Mouse (Mus musculus): ENCODE results near the gene Commd3. TPM values are rescaled to one million over a fixed set of nuclear protein-coding genes. Genes with fewer than 3 reads are reported as not detected.

Gene Commd3
- polyA plus RNA-seq, 1 experiment, result 19.3 TPM

- peaks cover 6% of the 10 kb centered on the region; the same call in 1 of the 2 replicates for H3K4me1 ChIP-seq (ENCODE audit: control insufficient read depth, insufficient read depth, insufficient read length)
- H3K36me3 ChIP-seq (ENCODE audit: control insufficient read depth, insufficient read depth, low read length), result no peaks in the 10 kb centered on the region
- DNase-seq (ENCODE audit: low read depth in 1 of 2, low spot score in 2 of 2), result no peak
- H3K4me3 ChIP-seq (ENCODE audit: extremely low read depth, insufficient read depth, insufficient read length), result no peak overlapping the region
- WGBS, result 17% methylated on average over 7 of the region's 7 CpGs
- TF ChIP-seq CTCF (IDR thresholded peaks at IDR 0.05; ENCODE audit: extremely low read depth, insufficient read depth, insufficient read length, insufficient replicate concordance) (no peak), POLR2A (IDR thresholded peaks at IDR 0.05; ENCODE audit: low read depth, low read length) (no peak)
- H3K27me3 ChIP-seq (ENCODE audit: control insufficient read depth, insufficient read depth, low read length), result peaks cover 31% of the 10 kb centered on the region
- H3K27ac ChIP-seq (ENCODE audit: insufficient read depth, low read length), result no peak overlapping the region
Observed at GRCm38 (mm10) chr2:18695629-18696150, 23.5 kb downstream of the Commd3 start.

DNA sequence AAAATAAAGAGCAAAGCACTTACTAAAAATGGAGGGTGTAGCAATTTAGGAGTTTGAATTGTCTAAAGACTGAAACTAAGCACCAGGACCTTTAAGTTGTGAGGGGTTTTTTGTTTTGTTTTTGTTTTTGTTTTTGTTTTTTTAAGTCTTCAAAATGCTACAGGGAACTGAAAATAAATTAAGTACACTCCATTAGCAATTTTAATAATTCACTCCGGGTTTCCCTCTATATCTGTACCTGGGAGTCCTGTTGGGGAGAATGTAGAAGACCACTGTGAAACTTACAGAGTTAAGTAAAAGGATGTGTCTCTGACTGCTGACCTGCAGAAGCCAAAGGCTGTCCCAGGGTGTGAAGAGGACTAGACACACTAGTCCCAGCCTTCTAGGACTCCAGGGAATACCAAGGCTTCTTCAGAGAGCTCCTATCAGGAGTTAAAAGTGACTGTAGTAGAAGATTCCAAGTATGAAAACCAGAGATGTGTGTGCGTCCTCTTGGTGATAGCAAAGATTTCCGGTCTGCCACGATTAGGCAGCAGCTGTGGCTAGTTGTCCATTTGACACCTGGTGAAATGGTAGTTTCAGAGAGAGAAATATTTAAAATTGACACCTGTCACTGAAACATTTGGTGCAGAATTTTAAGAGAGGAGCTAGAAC lies 25.5 kb downstream of the Commd3 start:
- no peak for DNase-seq (ENCODE audit: low read depth in 1 of 2, low spot score in 2 of 2)
- Histone ChIP-seq H3K36me3 (ENCODE audit: control insufficient read depth, insufficient read depth, low read length) (no peaks in the 10 kb centered on the region), H3K27ac (ENCODE audit: insufficient read depth, low read length) (no peak overlapping the region), H3K4me3 (ENCODE audit: extremely low read depth, insufficient read depth, insufficient read length) (no peak overlapping the region), H3K4me1 (ENCODE audit: control insufficient read depth, insufficient read depth, insufficient read length) (peaks cover 6% of the 10 kb centered on the region; the same call in 1 of the 2 replicates), H3K27me3 (ENCODE audit: control insufficient read depth, insufficient read depth, low read length) (peaks cover 26% of the 10 kb centered on the region)
- no peak for TF ChIP-seq POLR2A (IDR thresholded peaks at IDR 0.05; ENCODE audit: low read depth, low read length)
- TF ChIP-seq CTCF (IDR thresholded peaks at IDR 0.05; ENCODE audit: extremely low read depth, insufficient read depth, insufficient read length, insufficient replicate concordance), result no peak
- 12% methylated on average over 4 of the region's 4 CpGs for WGBS

GRCm38 (mm10) chr2:18698663-18699385 lies 26.6 kb downstream of the Commd3 start:
- no peak for DNase-seq (ENCODE audit: low read depth in 1 of 2, low spot score in 2 of 2)
- 3% methylated on average over 56 of the region's 56 CpGs for WGBS
- H3K4me3 ChIP-seq (ENCODE audit: extremely low read depth, insufficient read depth, insufficient read length), result peak overlapping the region; percentile 0; the same call in 1 of the 2 replicates
- TF ChIP-seq POLR2A (IDR thresholded peaks at IDR 0.05; ENCODE audit: low read depth, low read length) (no peak), CTCF (IDR thresholded peaks at IDR 0.05; ENCODE audit: extremely low read depth, insufficient read depth, insufficient read length, insufficient replicate concordance) (no peak)
- no peaks in the 10 kb centered on the region for H3K36me3 ChIP-seq (ENCODE audit: control insufficient read depth, insufficient read depth, low read length)
- H3K27ac ChIP-seq (ENCODE audit: insufficient read depth, low read length), result no peak overlapping the region
- peaks cover 6% of the 10 kb centered on the region; the same call in 1 of the 2 replicates for H3K4me1 ChIP-seq (ENCODE audit: control insufficient read depth, insufficient read depth, insufficient read length)
- H3K27me3 ChIP-seq (ENCODE audit: control insufficient read depth, insufficient read depth, low read length), result peaks cover 26% of the 10 kb centered on the region

DNA sequence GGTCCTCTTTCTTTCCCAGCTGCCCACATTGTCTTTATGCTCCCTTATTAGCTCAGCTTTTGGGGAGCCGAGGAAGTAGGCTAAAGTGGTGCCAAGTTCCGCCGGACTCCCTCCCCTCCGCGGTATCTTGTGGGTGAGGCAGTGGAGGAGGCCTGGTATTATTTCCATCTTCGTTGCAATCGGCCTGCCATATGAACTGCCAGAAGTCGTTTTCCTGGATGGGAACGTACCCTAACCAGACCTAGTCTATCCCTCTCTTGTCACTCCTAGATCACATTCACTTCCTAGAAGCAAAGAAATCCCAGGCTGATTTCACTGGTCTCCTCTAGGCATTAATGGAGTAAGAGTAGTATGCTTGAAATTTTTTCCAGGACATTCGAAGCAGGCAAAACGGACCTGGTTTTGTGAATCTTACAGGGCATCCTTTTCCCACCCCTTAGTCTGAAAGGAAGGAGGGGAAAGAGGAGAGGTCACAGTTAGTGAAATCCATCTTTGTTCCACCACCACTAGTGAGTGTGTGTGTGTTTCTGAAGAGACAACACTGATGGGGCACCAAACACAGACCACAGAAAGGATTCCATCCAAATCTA lies 27.3 kb downstream of the Commd3 start:
- WGBS, result 9% methylated on average over 11 of the region's 11 CpGs
- H3K4me1 ChIP-seq (ENCODE audit: control insufficient read depth, insufficient read depth, insufficient read length), result peaks cover 6% of the 10 kb centered on the region; the same call in 1 of the 2 replicates
- H3K27ac ChIP-seq (ENCODE audit: insufficient read depth, low read length), result no peak overlapping the region
- H3K4me3 ChIP-seq (ENCODE audit: extremely low read depth, insufficient read depth, insufficient read length), result no peak overlapping the region
- no peaks in the 10 kb centered on the region for H3K36me3 ChIP-seq (ENCODE audit: control insufficient read depth, insufficient read depth, low read length)
- TF ChIP-seq CTCF (IDR thresholded peaks at IDR 0.05; ENCODE audit: extremely low read depth, insufficient read depth, insufficient read length, insufficient replicate concordance), result no peak
- TF ChIP-seq POLR2A (IDR thresholded peaks at IDR 0.05; ENCODE audit: low read depth, low read length), result no peak
- H3K27me3 ChIP-seq (ENCODE audit: control insufficient read depth, insufficient read depth, low read length), result peaks cover 25% of the 10 kb centered on the region
- no peak for DNase-seq (ENCODE audit: low read depth in 1 of 2, low spot score in 2 of 2)

GRCm38 (mm10) chr2:18710356-18710755 lies 38.2 kb downstream of the Commd3 start:
- no peak overlapping the region for H3K27ac ChIP-seq (ENCODE audit: insufficient read depth, low read length)
- WGBS, result 42% methylated on average over 3 of the region's 3 CpGs
- no peak for DNase-seq (ENCODE audit: low read depth in 1 of 2, low spot score in 2 of 2)
- H3K36me3 ChIP-seq (ENCODE audit: control insufficient read depth, insufficient read depth, low read length), result no peaks in the 10 kb centered on the region
- H3K4me1 ChIP-seq (ENCODE audit: control insufficient read depth, insufficient read depth, insufficient read length), result no peaks in the 10 kb centered on the region
- no peaks in the 10 kb centered on the region for H3K27me3 ChIP-seq (ENCODE audit: control insufficient read depth, insufficient read depth, low read length)
- no peak for TF ChIP-seq POLR2A (IDR thresholded peaks at IDR 0.05; ENCODE audit: low read depth, low read length)
- H3K4me3 ChIP-seq (ENCODE audit: extremely low read depth, insufficient read depth, insufficient read length), result no peak overlapping the region

DNA sequence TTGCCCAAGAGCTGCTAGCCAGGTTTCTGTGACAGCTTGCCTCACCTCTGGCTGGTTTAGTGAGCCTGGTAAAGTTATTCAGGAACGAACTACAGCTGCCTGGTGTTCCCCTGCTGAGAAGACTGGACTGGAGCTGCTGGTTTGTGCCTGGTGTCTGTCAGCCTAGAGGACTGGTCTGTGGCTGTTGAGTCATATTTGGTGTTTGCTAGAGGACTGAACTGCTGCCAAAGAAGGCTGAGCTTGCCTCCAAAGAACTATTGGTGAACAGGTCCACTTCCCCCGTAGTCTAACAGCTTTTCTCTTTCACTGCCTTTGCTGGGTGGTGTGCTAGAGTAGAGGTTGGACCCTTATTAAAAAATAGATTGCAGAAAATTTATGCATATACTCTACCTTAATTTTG lies 40.9 kb downstream of the Commd3 start:
- TF ChIP-seq POLR2A (IDR thresholded peaks at IDR 0.05; ENCODE audit: low read depth, low read length), result no peak
- TF ChIP-seq CTCF (IDR thresholded peaks at IDR 0.05; ENCODE audit: extremely low read depth, insufficient read depth, insufficient read length, insufficient replicate concordance), result no peak
- WGBS, result 90% methylated on average over 2 of the region's 2 CpGs
- Histone ChIP-seq H3K27me3 (ENCODE audit: control insufficient read depth, insufficient read depth, low read length) (no peaks in the 10 kb centered on the region), H3K4me1 (ENCODE audit: control insufficient read depth, insufficient read depth, insufficient read length) (no peaks in the 10 kb centered on the region), H3K4me3 (ENCODE audit: extremely low read depth, insufficient read depth, insufficient read length) (no peak overlapping the region), H3K27ac (ENCODE audit: insufficient read depth, low read length) (no peak overlapping the region), H3K36me3 (ENCODE audit: control insufficient read depth, insufficient read depth, low read length) (no peaks in the 10 kb centered on the region)
- DNase-seq (ENCODE audit: low read depth in 1 of 2, low spot score in 2 of 2), result no peak
